Mouse (Mus musculus): ENCODE data around the gene Trip12.

DNA sequence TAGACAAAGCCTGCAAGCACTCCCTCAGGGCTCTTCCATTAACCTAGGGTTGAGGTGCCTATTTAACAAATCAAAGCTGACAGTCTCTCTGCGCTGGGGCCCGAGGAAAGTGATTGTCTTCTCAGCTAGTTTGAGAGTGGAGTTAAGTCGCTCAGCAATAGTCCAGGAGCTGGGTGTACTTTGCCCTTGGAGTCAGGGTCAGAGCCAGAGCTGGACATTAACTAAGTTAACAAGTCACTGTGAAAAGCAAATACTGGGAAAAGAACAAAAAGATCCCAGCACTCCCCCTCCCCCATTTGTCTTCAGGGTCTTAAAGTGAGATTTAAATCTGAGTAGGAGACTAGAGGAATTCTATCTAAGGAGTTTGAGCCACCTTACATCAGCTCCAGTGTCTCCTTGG lies 31.8 kb upstream of the Trip12 start:
- TF ChIP-seq CTCF (IDR thresholded peaks at IDR 0.05; ENCODE audit: low read depth) = no peak
- TF ChIP-seq EP300 (optimal IDR thresholded peaks at IDR 0.05) = no peak

All from stomach, postnatal 0 days (tissue).